Mouse (Mus musculus) liver, embryonic 14.5 days (tissue): ENCODE data around the gene Stac2. TPM values are rescaled to one million over a fixed set of nuclear protein-coding genes. Genes with fewer than 3 reads are reported as not detected.

Experiments
- ATAC-seq: fragments of 200-750 bp; cut with Nextera tagmentation; 2 replicates; pipeline ENCODE4 v1.8.0; 2017; ENCODE audit warnings: moderate number of reproducible peaks, mild to moderate bottlenecking, moderate library complexity; ENCODE audit not compliant: insufficient read depth
- DNase-seq, 3 experiments: peaks; one replicate each; pipeline ENCODE4 v3.0.0-alpha.2; 2012 to 2013; ENCODE audit warnings: low read depth in 3 of 3, low spot score in 3 of 3
- H3K27ac ChIP-seq: fragments of 300-500 bp; sonication (generic); 2 replicates; pipeline ENCODE4 v1.5.1; 2014; ENCODE audit warnings: moderate library complexity, mild to moderate bottlenecking, control low read depth, inconsistent platforms
- H3K27me3 ChIP-seq: fragments of 300-500 bp; sonication (generic); 2 replicates; pipeline ENCODE4 v1.6.1; 2014; ENCODE audit warnings: mild to moderate bottlenecking, low read length, moderate library complexity; ENCODE audit not compliant: control insufficient read depth, insufficient read depth
- H3K36me3 ChIP-seq: fragments of 300-500 bp; sonication (generic); replicated peaks from 2 replicates; pipeline ENCODE4 v1.6.1; 2014; ENCODE audit warnings: low read depth; ENCODE audit not compliant: control insufficient read depth, insufficient read depth
- H3K4me1 ChIP-seq, 2 experiments: fragments of 200-500 bp in 1 of 2; fragments of 300-500 bp in 1 of 2; sonication (generic) in 1 of 2; replicated peaks; 2 replicates each; pipeline ENCODE4 v1.6.1; 2012 to 2014; ENCODE audit warnings: antibody characterized with exemption in 1 of 2, inconsistent platforms in 1 of 2, low read length in 1 of 2; ENCODE audit not compliant: control insufficient read depth in 2 of 2, insufficient read depth in 2 of 2
- H3K4me2 ChIP-seq: fragments of 300-500 bp; sonication (generic); 2 replicates; pipeline ENCODE4 v1.6.1; 2014; ENCODE audit warnings: low read depth, mild to moderate bottlenecking, control low read depth, moderate library complexity
- H3K4me3 ChIP-seq, 2 experiments: fragments of 200-500 bp in 1 of 2; fragments of 300-500 bp in 1 of 2; sonication (generic) in 1 of 2; 2 replicates each; pipeline ENCODE4 v1.5.1; 2012 to 2014; ENCODE audit warnings: low read depth in 2 of 2, low read length in 2 of 2, mild to moderate bottlenecking in 2 of 2, control low read depth in 1 of 2, inconsistent platforms in 1 of 2, moderate library complexity in 1 of 2; ENCODE audit not compliant: insufficient read depth in 1 of 2
- H3K9ac ChIP-seq: fragments of 300-500 bp; sonication (generic); replicated peaks from 2 replicates; pipeline ENCODE4 v1.6.1; 2014; ENCODE audit warnings: mild to moderate bottlenecking, control low read depth, moderate library complexity
- H3K9me3 ChIP-seq: fragments of 300-500 bp; sonication (generic); 2 replicates; pipeline ENCODE4 v1.6.1; 2016; ENCODE audit warnings: low read length, mixed read lengths; ENCODE audit not compliant: control insufficient read depth
- CTCF ChIP-seq: IDR thresholded peaks from 2 replicates; pipeline ENCODE4 v1.5.1; 2016; ENCODE audit warnings: antibody characterized with exemption, low read depth, control low read depth
- EP300 ChIP-seq: IDR thresholded peaks from 2 replicates; pipeline ENCODE4 v1.6.1; 2016; ENCODE audit warnings: antibody characterized with exemption, low read depth
- WGBS: fragments of 180-500 bp; shearing (Covaris S2); extraction: QIAGEN DNeasy Blood & Tissue Kit; methylation state at CpG from one replicate; pipeline ENCODE4 v1.1.7; 2014; ENCODE audit not compliant: insufficient replicate concordance; 5-methylcytosine and 5-hydroxymethylcytosine counted together
- polyA plus RNA-seq, 2 experiments: library from polyadenylated mRNA; depleted of rRNA in 1 of 2; stranded (reverse) in 1 of 2; unstranded in 1 of 2; fragments of >200 nt; fragmentation: Nextera tagmentation in 1 of 2; extraction: Ambion mirVana in 1 of 2; gene quantifications; 2 replicates each; pipeline versions ENCODE4 v1.2.1 to v1.2.3; 2012 to 2014

Stac2 gene
- polyA plus RNA-seq, 2 experiments = not detected

DNA sequence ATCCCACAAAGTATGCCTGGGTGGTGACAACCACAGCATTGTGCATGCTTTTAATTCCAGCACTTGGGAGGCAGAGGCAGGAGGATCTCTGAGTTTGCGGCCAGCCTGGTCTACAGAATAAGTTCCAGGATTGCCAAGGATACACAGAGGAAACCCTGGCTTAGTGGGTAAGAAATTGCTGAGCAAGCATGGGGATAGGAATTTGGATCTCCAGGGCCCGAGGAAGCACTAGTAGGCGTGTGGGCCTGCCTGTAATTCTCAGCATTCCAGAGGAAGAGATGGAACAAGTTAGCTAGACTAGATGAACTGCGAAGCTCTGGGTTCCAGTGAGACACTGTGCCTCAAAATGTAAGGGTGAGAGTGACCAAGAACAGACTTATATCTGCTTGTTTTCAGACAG lies 20.2 kb upstream of the Stac2 start:
- Histone ChIP-seq H3K9ac (no peak overlapping the region), H3K4me1 (no peaks in the 10 kb centered on the region), H3K9me3 (no peaks in the 10 kb centered on the region), H3K4me3 (no peak overlapping the region), H3K27ac (no peak overlapping the region), H3K36me3 (no peaks in the 10 kb centered on the region), H3K27me3 (no peaks in the 10 kb centered on the region), H3K4me2 (no peak overlapping the region)
- no peak for DNase-seq
- no peak for ATAC-seq
- 68% methylated on average over 4 of the region's 4 CpGs for WGBS
- TF ChIP-seq CTCF (no peak), EP300 (no peak)

DNA sequence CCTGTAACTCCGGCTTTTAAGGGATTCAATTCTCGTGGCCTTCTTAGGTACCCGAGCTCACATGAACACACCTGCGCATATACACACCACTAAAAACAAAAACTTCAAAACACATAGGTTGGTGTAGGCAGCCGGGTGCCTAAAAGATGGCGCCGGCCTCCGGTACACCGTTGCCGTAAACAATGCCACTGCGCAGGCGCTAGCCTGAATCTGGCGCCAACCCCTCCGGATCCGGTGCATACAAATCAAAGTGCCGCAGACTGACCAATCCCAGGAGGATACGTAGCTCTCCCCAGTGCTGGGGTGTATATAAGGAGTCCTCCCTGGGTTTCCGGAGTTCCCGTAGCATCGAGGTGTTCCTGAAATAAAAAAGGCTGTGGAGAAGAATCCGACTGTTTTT lies 14.0 kb upstream of the Stac2 start:
- DNase-seq (no peak), ATAC-seq (no peak)
- no peak overlapping the region for H3K27ac ChIP-seq
- TF ChIP-seq CTCF (no peak), EP300 (no peak)
- H3K9ac ChIP-seq = no peak overlapping the region
- no peak overlapping the region for H3K4me2 ChIP-seq
- no peaks in the 10 kb centered on the region for H3K9me3 ChIP-seq
- WGBS = 82% methylated on average over 21 of the region's 21 CpGs
- no peaks in the 10 kb centered on the region for H3K4me1 ChIP-seq
- no peaks in the 10 kb centered on the region for H3K36me3 ChIP-seq
- H3K27me3 ChIP-seq = no peaks in the 10 kb centered on the region
- H3K4me3 ChIP-seq = no peak overlapping the region

DNA sequence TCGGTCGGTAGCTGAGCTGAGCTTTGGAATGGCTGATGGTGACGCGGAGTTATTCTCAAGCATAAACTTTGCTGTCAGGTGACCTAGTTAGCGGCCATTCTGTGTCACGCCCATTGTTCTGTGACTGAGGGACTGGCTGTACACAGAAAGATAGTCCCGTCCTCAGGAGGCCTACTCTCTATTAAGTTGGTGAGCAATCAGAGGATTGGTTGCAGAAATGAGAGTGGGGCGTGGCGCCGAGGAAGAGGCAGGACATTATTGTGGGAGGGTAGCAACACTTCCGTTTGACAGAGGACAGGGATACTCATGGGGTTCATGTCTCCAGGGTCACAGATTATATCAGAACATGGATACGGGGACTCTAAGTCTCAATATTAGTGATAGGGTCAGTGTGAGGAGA lies 12.9 kb upstream of the Stac2 start:
- WGBS = 75% methylated on average over 12 of the region's 12 CpGs
- no peaks in the 10 kb centered on the region for H3K36me3 ChIP-seq
- no peaks in the 10 kb centered on the region for H3K4me1 ChIP-seq
- TF ChIP-seq EP300 (no peak), CTCF (no peak)
- DNase-seq = no peak
- H3K9ac ChIP-seq = no peak overlapping the region
- no peak overlapping the region for H3K4me2 ChIP-seq
- no peak overlapping the region for H3K27ac ChIP-seq
- H3K9me3 ChIP-seq = no peaks in the 10 kb centered on the region
- no peak for ATAC-seq
- no peak overlapping the region for H3K4me3 ChIP-seq
- no peaks in the 10 kb centered on the region for H3K27me3 ChIP-seq

DNA sequence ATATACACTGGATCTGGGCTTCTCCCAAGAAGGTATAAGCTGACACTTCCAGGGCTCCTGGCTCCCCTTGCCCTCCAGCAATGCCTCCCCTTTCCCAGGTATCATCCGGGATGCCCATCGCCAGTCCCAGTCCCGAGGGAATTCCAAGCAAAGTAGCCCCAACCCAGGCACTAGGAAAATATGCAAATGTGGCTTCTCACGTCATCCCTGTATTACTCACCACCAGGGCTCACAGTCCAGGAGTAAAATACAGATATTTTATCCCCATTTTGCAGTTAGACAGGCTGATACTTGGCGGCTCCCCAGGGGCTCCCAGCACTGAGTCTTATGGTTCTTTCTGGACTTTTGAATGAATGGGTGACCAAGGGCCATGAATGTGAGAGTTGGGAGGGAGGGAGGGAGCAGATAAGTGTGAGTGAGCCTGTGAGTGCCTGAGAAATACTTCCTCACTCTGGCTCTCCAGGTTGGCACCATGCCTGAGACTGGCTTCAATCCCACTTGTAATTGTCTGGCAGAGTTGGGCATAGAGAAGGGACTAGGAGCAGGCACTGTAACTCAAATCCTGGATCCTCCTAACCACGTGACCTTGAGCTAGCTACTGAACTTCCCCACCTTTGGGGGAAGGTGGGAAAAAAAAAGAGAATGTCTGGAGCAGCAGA lies 8.8 kb upstream of the Stac2 start:
- Histone ChIP-seq H3K4me2 (no peak overlapping the region), H3K9ac (no peak overlapping the region), H3K27ac (no peak overlapping the region), H3K9me3 (no peaks in the 10 kb centered on the region), H3K27me3 (no peaks in the 10 kb centered on the region), H3K4me3 (no peak overlapping the region), H3K36me3 (no peaks in the 10 kb centered on the region), H3K4me1 (no peaks in the 10 kb centered on the region)
- no peak for TF ChIP-seq CTCF
- no peak for TF ChIP-seq EP300
- DNase-seq (no peak), ATAC-seq (no peak)
- 52% methylated on average over 6 of the region's 6 CpGs for WGBS

DNA sequence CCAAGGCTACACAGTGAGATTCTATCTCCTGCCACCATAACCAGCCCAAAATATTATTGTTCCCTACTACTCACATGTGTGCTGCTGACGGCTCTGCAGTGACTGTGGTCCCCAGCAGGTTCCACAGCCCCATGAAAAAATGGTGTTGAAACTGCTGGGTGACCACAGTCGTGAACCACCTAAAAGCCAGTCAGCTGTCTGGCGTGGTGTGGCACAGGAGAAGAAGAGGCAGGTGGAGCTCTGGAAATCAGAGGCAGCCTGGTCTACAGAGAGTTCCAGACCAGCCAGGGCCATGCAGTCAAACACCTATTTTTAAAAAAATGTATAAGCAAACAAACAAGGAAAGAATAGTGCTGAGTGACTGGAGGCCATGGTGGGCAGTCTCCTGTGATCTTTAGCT lies 8.2 kb upstream of the Stac2 start:
- DNase-seq = no peak
- H3K4me2 ChIP-seq = no peak overlapping the region
- ATAC-seq = no peak
- 47% methylated on average over 3 of the region's 3 CpGs for WGBS
- no peaks in the 10 kb centered on the region for H3K9me3 ChIP-seq
- no peaks in the 10 kb centered on the region for H3K4me1 ChIP-seq
- no peak overlapping the region for H3K27ac ChIP-seq
- H3K36me3 ChIP-seq = no peaks in the 10 kb centered on the region
- no peak for TF ChIP-seq EP300
- no peak for TF ChIP-seq CTCF
- H3K4me3 ChIP-seq = no peak overlapping the region
- no peaks in the 10 kb centered on the region; the same call in 1 of the 2 replicates for H3K27me3 ChIP-seq
- H3K9ac ChIP-seq = no peak overlapping the region
